Mouse (Mus musculus) lung, postnatal 25 days (tissue): ENCODE measurements around the gene Timm22.

Experiments
- DNase-seq: peaks from one replicate; pipeline ENCODE4 v3.0.0; 2022; ENCODE audit warnings: low spot score

Timm22 gene

GRCm38 (mm10) chr11:76406702-76407583 lies at the start of gene Timm22:
TSS of gene Timm22 (plus strand) at chr11:76406952.
- peak; percentile 98 for DNase-seq

DNA sequence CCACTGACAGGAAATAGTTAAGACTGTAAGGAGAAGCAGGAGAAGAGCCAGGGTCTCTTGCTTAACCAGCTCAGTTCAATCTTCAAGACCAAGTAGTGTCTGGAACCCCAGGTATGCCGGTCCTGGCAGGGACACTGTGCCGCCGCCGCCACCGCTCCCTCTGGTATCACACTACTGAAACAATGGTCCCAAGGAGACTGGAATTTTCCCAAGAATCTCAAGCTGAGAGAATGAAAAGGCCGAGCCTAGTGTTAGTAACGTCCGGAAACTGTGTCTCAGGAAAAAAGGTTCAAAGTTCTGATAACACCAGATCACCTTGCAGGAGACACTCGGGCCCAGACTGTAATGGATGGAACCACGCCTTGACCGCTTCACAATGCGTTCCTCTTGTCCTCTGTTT lies 49.3 kb upstream of the Timm22 start:
- no peak for DNase-seq

- DNase-seq, result no peak
These were observed 48.0 kb upstream of the Timm22 start for GRCm38 (mm10) chr11:76358628-76359320.

- no peak for DNase-seq
These were observed 46.5 kb upstream of the Timm22 start for GRCm38 (mm10) chr11:76360255-76360654.

GRCm38 (mm10) chr11:76361422-76361821 lies 45.3 kb upstream of the Timm22 start:
- DNase-seq, result no peak

- DNase-seq, result no peak
These were observed 43.6 kb upstream of the Timm22 start for GRCm38 (mm10) chr11:76363178-76363577.

DNA sequence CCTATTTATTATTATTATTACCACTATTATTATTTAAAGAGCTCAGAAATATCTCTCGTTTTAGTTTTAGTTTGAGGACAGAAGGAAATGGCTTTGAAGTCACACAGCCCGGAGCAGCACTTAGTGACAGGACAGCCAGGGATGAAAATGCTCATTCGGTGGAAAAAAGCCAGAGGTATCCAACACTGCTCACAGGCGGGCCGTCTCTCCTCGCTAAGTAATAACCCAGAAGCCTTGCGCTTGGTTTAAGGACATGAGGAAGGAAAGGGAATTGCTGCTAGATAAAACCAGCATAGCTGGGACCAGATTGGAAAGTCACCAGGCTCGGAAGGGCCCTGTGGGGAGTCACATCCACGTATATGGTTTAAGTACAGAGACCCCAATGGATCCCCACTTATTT lies 43.1 kb upstream of the Timm22 start:
- no peak for DNase-seq

DNA sequence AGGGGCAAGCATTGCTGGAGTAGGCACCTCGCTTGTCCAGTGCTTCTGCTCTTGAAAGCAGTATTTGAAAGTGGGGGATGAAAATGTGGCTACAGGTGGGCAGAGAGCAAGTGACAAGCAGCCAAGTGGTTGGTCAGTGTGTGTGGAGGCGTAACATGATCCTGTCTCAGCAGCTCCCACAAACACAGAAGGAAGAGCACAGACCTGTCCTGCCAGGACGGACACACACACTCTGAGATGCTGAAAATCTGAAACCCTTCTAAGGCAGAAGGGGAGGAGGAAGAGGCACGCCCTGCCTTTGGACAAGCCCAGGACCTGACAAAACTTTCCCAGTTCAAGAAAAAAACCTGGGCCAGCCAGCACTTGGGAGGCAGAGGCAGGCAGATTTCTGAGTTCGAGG lies 42.7 kb upstream of the Timm22 start:
- no peak for DNase-seq

GRCm38 (mm10) chr11:76366720-76367119 lies 40.0 kb upstream of the Timm22 start:
- no peak for DNase-seq

DNA sequence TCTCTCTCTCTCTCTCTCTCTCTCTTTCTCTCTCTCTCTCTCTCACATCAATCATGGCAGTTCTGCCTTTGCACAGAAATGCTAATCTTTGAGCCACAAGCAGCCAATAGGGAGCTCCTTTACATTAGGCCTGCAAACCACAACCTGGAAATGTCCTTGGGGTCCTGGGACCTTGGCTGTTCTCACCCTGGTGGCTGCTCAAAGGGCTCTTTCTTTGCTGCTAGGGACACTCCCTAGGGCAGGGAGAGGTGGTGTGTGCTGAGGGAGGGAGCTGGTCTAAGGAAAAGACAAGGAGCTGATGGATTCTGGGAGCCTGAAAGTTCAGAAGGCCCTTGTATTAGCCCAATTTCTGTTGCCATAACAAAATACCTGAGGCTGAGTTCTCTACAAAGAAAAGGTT lies 36.3 kb upstream of the Timm22 start:
- no peak for DNase-seq

GRCm38 (mm10) chr11:76372120-76372519 lies 34.6 kb upstream of the Timm22 start:
- DNase-seq, result peak; percentile 26

DNA sequence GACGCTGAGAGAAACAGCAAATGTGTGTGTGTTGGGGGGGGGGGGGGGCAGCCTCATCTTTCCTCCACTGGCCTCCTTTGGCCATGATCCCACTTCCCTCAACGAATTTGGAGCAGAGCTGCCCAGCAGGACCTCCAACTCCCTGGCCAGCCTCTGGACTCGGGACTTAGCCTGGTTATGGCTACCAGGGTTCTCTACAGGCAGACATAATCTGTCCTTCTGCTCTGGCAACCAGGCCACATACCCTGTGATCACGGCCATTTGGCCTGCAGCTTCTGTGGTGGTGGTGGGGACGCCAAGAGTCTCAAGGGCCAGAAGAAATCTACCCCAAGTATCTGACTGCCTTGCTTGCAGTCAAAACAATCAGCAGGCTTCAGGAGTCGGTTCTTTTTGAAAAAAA lies 34.2 kb upstream of the Timm22 start:
- DNase-seq, result no peak

DNA sequence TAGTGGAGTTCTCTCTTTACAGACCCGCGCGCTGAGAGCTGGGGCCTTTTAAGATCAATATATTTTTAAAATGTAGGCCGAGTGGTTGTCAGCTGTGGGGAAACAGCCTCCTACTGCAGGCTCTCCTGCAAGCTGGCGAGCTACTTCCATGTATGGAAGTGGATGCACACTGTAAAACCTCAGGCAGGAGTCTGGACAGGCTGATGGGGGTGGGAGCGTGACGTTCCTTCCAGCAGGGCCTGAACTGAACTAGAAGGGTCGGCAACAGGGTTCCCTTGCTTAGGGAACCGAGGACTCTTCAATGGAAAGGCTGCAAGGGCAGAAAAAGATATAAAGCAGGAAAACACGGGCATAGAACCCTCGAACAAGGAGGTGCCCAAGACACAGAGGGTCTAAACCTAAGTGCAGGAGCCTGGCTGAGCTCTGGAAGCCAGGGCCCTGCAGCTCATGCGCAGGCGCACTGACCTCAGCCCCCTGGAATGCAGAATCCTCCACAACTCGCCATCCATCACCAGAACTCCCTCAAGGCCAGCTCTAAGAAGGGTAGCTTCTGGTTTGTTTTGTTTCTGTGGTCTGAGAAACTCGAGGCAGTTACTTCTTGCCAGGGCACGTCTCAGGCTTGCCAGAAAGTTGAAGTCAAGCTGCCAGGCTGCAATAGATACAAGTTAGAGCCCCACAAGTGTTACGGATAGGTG lies 32.1 kb upstream of the Timm22 start:
- DNase-seq, result peak; percentile 68

GRCm38 (mm10) chr11:76376425-76376824 lies 30.3 kb upstream of the Timm22 start:
- DNase-seq, result no peak

DNA sequence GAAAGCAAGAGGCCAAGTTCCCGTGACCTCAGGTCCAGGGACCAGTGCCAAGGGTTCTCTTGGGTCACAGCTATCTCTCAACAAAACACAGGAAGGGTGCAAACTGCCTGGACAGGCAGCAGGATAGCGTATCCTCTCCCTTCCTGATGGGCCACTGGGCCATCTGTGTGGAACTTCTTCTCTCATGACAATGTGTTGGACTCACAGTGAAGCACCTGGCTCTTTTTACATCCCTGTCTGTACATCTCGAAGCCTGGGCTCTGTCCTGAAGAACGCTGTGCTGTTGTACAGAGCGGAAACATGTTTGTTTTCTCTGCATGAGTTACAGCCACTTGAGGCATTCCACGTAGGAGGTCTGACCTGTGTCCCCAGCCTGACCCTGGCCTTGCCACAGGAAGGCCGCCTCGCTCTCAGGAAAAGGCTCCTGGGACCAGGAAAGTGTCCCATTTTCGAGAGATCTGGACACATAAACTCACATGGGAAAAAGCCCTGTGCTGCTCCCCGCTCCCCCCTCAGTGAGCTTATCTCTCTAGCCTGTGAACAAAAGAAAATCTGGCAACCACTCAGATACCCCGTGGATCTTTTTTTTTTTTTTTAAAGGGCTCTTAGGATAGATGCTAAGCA lies 26.7 kb upstream of the Timm22 start:
- peak; percentile 64 for DNase-seq

DNA sequence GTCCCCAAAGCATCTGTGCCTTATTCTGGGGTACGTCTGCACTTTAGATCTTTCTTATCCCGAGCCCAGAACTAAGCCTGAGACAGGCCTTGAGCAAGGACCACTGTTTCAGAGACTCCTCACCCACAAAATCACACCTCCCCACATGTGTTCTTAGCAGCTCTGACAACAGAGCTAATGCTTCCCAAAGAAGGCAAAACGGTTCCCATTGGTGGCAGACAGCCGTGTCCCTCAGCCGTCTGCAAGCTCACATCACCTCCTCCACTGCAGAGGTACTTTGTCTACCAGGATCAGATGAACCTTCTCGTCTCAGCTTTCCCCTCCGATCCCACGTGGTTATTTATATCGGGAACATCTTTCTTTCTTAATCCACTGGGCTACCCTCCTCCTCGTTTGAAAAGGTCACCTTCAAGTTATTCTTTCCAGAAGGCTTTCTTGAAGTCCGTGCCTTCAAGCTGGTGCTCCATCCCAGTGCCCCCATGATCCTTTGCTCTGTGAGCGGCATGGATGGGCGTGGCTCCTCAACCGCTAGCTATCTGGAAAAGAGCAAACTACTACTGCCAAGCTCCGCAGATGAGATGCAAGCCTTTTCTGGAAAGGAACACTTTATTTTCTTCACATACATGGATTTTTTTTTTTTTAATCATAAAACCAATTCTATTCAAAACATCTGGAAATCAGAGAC lies 25.4 kb upstream of the Timm22 start:
- no peak for DNase-seq

DNA sequence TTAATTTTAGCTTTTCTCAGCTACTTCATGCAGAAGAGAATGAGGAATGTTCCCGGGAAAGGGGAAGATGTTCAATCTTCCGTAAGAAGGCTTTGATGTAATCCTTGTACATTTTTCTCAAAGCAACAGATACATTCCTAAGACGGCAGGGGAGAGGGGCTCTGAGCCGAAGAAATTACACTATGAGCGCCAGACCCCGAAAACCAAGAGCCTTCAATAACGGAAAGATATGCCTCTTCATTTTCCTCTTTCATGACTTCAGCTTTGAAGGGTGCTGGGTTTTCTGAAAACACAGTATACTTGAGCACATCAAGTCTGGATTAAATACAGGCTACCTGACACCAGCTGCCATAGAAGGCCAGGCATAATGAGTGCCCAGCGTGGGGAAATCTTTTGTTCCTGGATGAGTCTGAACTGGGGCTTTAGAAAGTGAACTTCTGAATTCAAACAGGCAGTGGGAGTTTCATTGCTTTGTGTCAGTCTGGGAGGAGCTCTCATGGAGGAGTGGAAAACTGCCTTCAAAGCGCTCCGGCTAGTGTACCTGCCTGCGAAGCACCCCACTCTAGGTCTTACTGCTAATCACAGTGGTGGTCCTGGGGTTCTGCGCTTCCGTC lies 23.9 kb upstream of the Timm22 start:
- DNase-seq, result no peak

DNA sequence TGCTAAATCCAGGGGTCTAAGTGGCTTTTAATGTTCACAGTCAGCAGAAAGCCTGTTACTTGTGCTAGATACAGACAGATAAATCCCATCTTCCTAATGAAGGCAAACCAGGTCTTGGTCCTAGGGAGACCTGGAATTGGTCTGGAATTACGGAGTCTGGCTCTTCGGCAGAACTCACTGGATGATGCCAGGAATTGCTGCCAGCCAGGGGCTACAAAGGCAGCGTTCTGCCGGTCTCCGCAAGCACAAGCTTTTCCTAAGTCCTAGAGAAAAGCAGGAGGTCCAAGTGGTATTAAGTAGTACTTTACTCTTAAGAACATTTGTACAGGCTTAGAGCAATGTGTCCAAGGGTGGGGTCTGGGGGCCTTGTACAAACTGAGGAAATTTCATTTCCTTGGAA lies 22.4 kb upstream of the Timm22 start:
- no peak for DNase-seq

- no peak for DNase-seq
These were observed 21.7 kb upstream of the Timm22 start for GRCm38 (mm10) chr11:76385017-76385416.

DNA sequence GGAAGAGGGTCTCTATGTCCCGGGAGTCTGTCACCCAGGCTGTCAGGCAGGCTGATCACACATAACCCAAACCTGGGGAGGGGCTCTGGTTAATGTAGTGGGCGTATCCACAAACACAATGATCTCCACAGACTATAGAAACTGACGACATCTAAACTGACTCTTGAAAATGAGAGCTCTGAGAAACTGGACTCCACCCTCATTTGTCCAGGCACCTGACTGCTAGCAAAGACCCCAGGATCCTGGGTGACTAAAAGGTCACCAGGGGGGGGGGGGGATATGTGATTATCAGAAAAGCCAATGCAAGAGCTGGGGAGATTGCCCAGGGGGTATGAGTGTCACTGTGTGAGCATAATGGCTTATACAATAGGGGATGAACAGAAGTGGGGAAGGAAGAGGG lies 21.0 kb upstream of the Timm22 start:
- DNase-seq, result no peak

DNA sequence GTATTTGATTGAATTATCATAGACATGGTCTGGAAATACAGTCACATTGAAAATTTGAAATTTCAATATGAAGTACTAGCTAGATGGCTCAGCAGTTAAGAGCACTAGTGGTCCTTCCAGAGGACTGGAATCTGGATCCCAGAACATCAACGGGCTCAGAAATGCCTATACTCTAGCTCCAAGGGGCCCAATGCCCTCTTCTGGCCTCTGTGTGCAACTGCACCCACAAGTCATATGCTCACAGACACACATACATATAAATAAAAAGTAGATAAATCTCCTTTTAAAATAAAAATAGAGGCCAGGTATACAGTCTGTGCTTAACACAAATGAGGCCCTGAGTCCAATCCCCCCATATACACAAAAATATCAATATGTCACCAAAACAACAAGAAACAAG lies 19.7 kb upstream of the Timm22 start:
- DNase-seq, result no peak
